Mouse (Mus musculus): Measurements from ENCODE around the gene Rasa3. TPM values are rescaled to one million over a fixed set of nuclear protein-coding genes. Genes with fewer than 3 reads are reported as not detected.
A peak's percentile ranks its signal among the peaks of the same experiment; 100 is the strongest.

Gene Rasa3
- total RNA-seq, 2 experiments from 2014 or later, result 19.1 to 30.6 TPM

GRCm38 (mm10) chr8:13623038-13623750 lies 54.2 kb downstream of the Rasa3 start:
- DNase-seq (ENCODE audit: low spot score in 2 of 2), result no peak

- no peak for DNase-seq (ENCODE audit: low spot score in 2 of 2)
Observed at GRCm38 (mm10) chr8:13620226-13620920, 57.0 kb downstream of the Rasa3 start.

GRCm38 (mm10) chr8:13616831-13617505 lies 60.4 kb downstream of the Rasa3 start:
- DNase-seq (ENCODE audit: low spot score in 2 of 2), result no peak

- DNase-seq (ENCODE audit: low spot score in 2 of 2), result no peak
Observed at GRCm38 (mm10) chr8:13614924-13615391, 62.4 kb downstream of the Rasa3 start.

- no peak for DNase-seq (ENCODE audit: low spot score in 2 of 2)
Observed at GRCm38 (mm10) chr8:13614136-13614535, 63.3 kb downstream of the Rasa3 start.

- no peak for DNase-seq (ENCODE audit: low spot score in 2 of 2)
Observed at GRCm38 (mm10) chr8:13611702-13612101, 65.7 kb downstream of the Rasa3 start.

GRCm38 (mm10) chr8:13609971-13610370 lies 67.4 kb downstream of the Rasa3 start:
- no peak for DNase-seq (ENCODE audit: low spot score in 2 of 2)

GRCm38 (mm10) chr8:13608946-13609345 lies 68.5 kb downstream of the Rasa3 start:
- no peak for DNase-seq (ENCODE audit: low spot score in 2 of 2)

- DNase-seq (ENCODE audit: low spot score in 2 of 2), result no peak
Observed at GRCm38 (mm10) chr8:13605920-13606480, 71.4 kb downstream of the Rasa3 start.

- peak in 1 of 2 experiments; percentile 49 for DNase-seq (ENCODE audit: low spot score in 2 of 2)
Observed at GRCm38 (mm10) chr8:13602621-13603020, 74.8 kb downstream of the Rasa3 start.

- DNase-seq (ENCODE audit: low spot score in 2 of 2), result no peak
Observed at GRCm38 (mm10) chr8:13601166-13601565, 76.2 kb downstream of the Rasa3 start.

- DNase-seq (ENCODE audit: low spot score in 2 of 2), result no peak
Observed at GRCm38 (mm10) chr8:13600716-13601115, 76.7 kb downstream of the Rasa3 start.

GRCm38 (mm10) chr8:13600204-13600603 lies 77.2 kb downstream of the Rasa3 start:
- DNase-seq (ENCODE audit: low spot score in 2 of 2), result peak in 1 of 2 experiments; percentile 34

- no peak for DNase-seq (ENCODE audit: low spot score in 2 of 2)
Observed at GRCm38 (mm10) chr8:13597777-13598176, 79.6 kb downstream of the Rasa3 start.

- no peak for DNase-seq (ENCODE audit: low spot score in 2 of 2)
Observed at GRCm38 (mm10) chr8:13595861-13596260, 81.5 kb downstream of the Rasa3 start.

GRCm38 (mm10) chr8:13594884-13595323 lies 82.5 kb downstream of the Rasa3 start:
- peak in 1 of 2 experiments; percentile 26 for DNase-seq (ENCODE audit: low spot score in 2 of 2)

GRCm38 (mm10) chr8:13593340-13593739 lies 84.1 kb downstream of the Rasa3 start:
- no peak for DNase-seq (ENCODE audit: low spot score in 2 of 2)

GRCm38 (mm10) chr8:13591246-13591645 lies 86.2 kb downstream of the Rasa3 start:
- no peak for DNase-seq (ENCODE audit: low spot score in 2 of 2)

- no peak for DNase-seq (ENCODE audit: low spot score in 2 of 2)
Observed at GRCm38 (mm10) chr8:13589071-13589470, 88.3 kb downstream of the Rasa3 start.

- DNase-seq (ENCODE audit: low spot score in 2 of 2), result no peak
Observed at GRCm38 (mm10) chr8:13584652-13585051, 92.8 kb downstream of the Rasa3 start.

- DNase-seq (ENCODE audit: low spot score in 2 of 2), result no peak
Observed at GRCm38 (mm10) chr8:13577869-13578268, 99.5 kb downstream of the Rasa3 start.

All from adrenal gland, adult 18-20 months (tissue).